Comparison of ENCODE assay signal across 11 mouse cellular contexts in the genomic region with DNA sequence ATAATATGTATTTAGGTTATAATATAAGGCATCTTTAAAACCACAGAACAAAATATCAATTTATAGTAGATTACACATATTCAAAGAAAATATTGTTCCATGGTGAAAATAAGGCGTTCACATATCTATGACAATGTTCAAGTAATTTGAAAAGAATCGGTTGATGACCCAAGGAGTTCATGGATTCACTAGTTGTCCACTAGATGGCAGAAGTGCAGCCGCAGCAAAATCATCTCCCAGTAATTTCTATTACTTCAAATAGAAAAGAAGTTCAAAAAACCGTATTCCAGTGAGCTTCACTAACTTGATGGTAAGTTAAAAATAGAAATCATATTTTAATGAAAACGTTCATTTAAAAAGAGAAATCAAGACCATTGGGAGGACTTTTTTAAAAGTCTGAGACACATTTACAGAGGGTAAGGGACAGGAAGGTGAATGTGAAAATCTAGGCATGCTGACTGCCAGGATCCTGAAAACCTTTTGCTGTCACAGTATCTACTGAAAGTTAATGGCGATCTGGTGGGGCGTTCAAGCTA. TPM values are rescaled to one million over a fixed set of nuclear protein-coding genes. Genes with fewer than 3 reads are reported as not detected.
DNase-seq lines count a peak whose midpoint lies in the region; ATAC-seq and TF ChIP-seq lines count a peak whose summit lies in the region.
"Had no signal": no experiment of that assay in that cellular context is flagged by ENCODE, and none has a peak within 500 bp of the region (broad histone marks: within the 10 kb centered on the region; RNA-seq: fewer than 3 reads in every experiment).

No protein-coding gene starts in this region.

- H3K27me3 ChIP-seq in heart, adult 2 months (ENCODE audit: control insufficient read depth, insufficient read depth, low read length): no peaks in the 10 kb centered on the region
- H3K27me3 ChIP-seq in megakaryocyte, embryonic 14.5 days (replicated peaks): peaks cover 3% of the 10 kb centered on the region
- H3K27me3 ChIP-seq: hindbrain, embryonic 13.5 days; midbrain, embryonic 12.5 days; stomach, embryonic 15.5 days had no signal

- no peaks in the 10 kb centered on the region for H3K4me1 ChIP-seq in heart, adult 2 months (ENCODE audit: control insufficient read depth, insufficient read depth, low read length)
- H3K4me1 ChIP-seq in megakaryocyte, embryonic 14.5 days: peaks cover 8% of the 10 kb centered on the region
- H3K4me1 ChIP-seq: hindbrain, embryonic 13.5 days; midbrain, embryonic 12.5 days had no signal

- H3K9me3 ChIP-seq in megakaryocyte, embryonic 14.5 days: no peaks in the 10 kb centered on the region
- H3K9me3 ChIP-seq: hindbrain, embryonic 13.5 days; midbrain, embryonic 12.5 days; stomach, embryonic 15.5 days had no signal

- no peaks in the 10 kb centered on the region for H3K79me2 ChIP-seq in heart, adult 2 months (replicated peaks; ENCODE audit: control insufficient read depth, insufficient read depth, low read length)

- intact Hi-C loops in heart, adult 2 months (cut with DNase I): loop anchor here (1.0 to 5.0 kb wide), 2 partner anchors 28 to 230 kb away; no protein-coding TSS in a partner anchor

- TF ChIP-seq POLR2A in heart, adult 2 months (IDR thresholded peaks at IDR 0.05; ENCODE audit: insufficient read depth, low read depth, low read length): no peak

- H3K27ac ChIP-seq in heart, adult 2 months: no peak overlapping the region
- H3K27ac ChIP-seq: hindbrain, embryonic 13.5 days; midbrain, embryonic 12.5 days; stomach, embryonic 15.5 days had no signal

- 16% methylated on average over 7 of the region's 7 CpGs for WGBS in heart, adult 2 months

- no peaks in the 10 kb centered on the region for H3K36me3 ChIP-seq in heart, adult 2 months (ENCODE audit: control insufficient read depth, insufficient read depth, low read length)
- no peaks in the 10 kb centered on the region for H3K36me3 ChIP-seq in megakaryocyte, embryonic 14.5 days (replicated peaks; ENCODE audit: low read length)
- H3K36me3 ChIP-seq: hindbrain, embryonic 13.5 days; midbrain, embryonic 12.5 days; stomach, embryonic 15.5 days had no signal

- DNase-seq in heart, adult 2 months: no peak
- no peak for DNase-seq in heart, adult 11 months
- peak; percentile 54 for DNase-seq in adipocyte (ENCODE audit: low spot score)
- DNase-seq in retina, embryonic 14.5 days (ENCODE audit: low spot score): peak; percentile 64
- DNase-seq in frontal cortex, postnatal 25 days (ENCODE audit: low spot score in 2 of 2): no peak

- no peak overlapping the region for H3K9ac ChIP-seq in heart, adult 2 months (ENCODE audit: low read depth, low read length)
- H3K9ac ChIP-seq: hindbrain, embryonic 13.5 days; midbrain, embryonic 12.5 days; stomach, embryonic 15.5 days had no signal

- no peak overlapping the region for H3K4me3 ChIP-seq in heart, adult 2 months
- peak overlapping the region; percentile 42 for H3K4me3 ChIP-seq in megakaryocyte, embryonic 14.5 days (replicated peaks)
- H3K4me3 ChIP-seq: hindbrain, embryonic 13.5 days; midbrain, embryonic 12.5 days; stomach, embryonic 15.5 days had no signal

- peak; percentile 93 for TF ChIP-seq CTCF in heart, adult 2 months (IDR thresholded peaks at IDR 0.05)

- ATAC-seq in megakaryocyte, adult 5-6 weeks (ENCODE audit: poor library complexity, severe bottlenecking): no peak
- ATAC-seq in erythroid progenitor cell, adult 5-6 weeks (replicated peaks; ENCODE audit: low FRiP score, poor library complexity, severe bottlenecking): no peak

- no peak for TF ChIP-seq EP300 in heart, adult 2 months (IDR thresholded peaks at IDR 0.05; ENCODE audit: insufficient read depth, low read depth, low read length)

RNA-seq across cellular contexts. Expression of a gene that starts 43.2 kb away (rescaled TPM):
- total RNA-seq in heart, adult 2 months (2021): 1,000 to 10,000 TPM; 1,072 to 1,223 TPM
- 717 and 971 TPM in 2 replicates for polyA plus RNA-seq in heart, adult 2 months (2012; rRNA removed)
- polyA plus RNA-seq in megakaryocyte, embryonic 14.5 days (2012; ENCODE audit: insufficient read depth, low replicate concordance): 67.5 and 69.2 TPM in 2 replicates
- 168 and 198 TPM in 2 replicates for total RNA-seq in megakaryocyte, adult 5-6 weeks (2015)
- 108 and 114 TPM in 2 replicates for total RNA-seq in megakaryocyte, adult 5-6 weeks (2017)
- total RNA-seq in erythroid progenitor cell, adult 5-6 weeks (2015; ENCODE audit: low replicate concordance): 94.1 and 113 TPM in 2 replicates
- 48.6 and 63.0 TPM in 2 replicates for total RNA-seq in erythroid progenitor cell, adult 5-6 weeks (2017; ENCODE audit: low replicate concordance)

Comparison
In these comparisons a context has a peak if more than half of its experiments do, and no peak if none do; other contexts are left out.
1. DNase-seq: peak in adipocyte (single experiment) and retina, embryonic 14.5 days (single experiment); none in heart, adult 2 months (0 of 2), heart, adult 11 months (single experiment) and frontal cortex, postnatal 25 days (0 of 2).
2. RNA of a gene that starts 43.2 kb away (total RNA-seq): 1,072 to 1,223 TPM in heart, adult 2 months; 108 to 198 TPM in megakaryocyte, adult 5-6 weeks and 48.6 to 113 TPM in erythroid progenitor cell, adult 5-6 weeks; every median in the first group is over 4 times any median in the second.